Mouse (Mus musculus) megakaryocyte, embryonic 14.5 days (primary cell): Measurements from ENCODE around the gene Reep3.

ENCODE experiments used
- FLI1 ChIP-seq: IDR thresholded peaks from 2 replicates; pipeline ENCODE4 v1.6.1; 2012; ENCODE audit warnings: low read length, inconsistent platforms, mixed read lengths
- GATA1 ChIP-seq: IDR thresholded peaks from 3 replicates; pipeline ENCODE4 v1.6.1; 2012; ENCODE audit warnings: mixed read lengths, low read length, inconsistent platforms, borderline replicate concordance

- TF ChIP-seq GATA1 (no peak), FLI1 (no peak)
Measured at GRCm38 (mm10) chr10:67145623-67146022, 48.9 kb upstream of the Reep3 start.
